Comparison of ENCODE assay signal across 18 mouse cellular contexts in genomic region chr4:46836065-46836464, GRCm38 (mm10).
A peak's percentile ranks its signal among the peaks of the same experiment; 100 is the strongest.
DNase-seq lines count a peak whose midpoint lies in the region; ATAC-seq and TF ChIP-seq lines count a peak whose summit lies in the region.
"Had no signal": no experiment of that assay in that cellular context is flagged by ENCODE, and none has a peak within 500 bp of the region (broad histone marks: within the 10 kb centered on the region; RNA-seq: fewer than 3 reads in every experiment).

No protein-coding gene starts in this region.

- no peaks in the 10 kb centered on the region for H3K36me3 ChIP-seq in liver, embryonic 11.5 days (ENCODE audit: control insufficient read depth, insufficient read depth, low read length)
- no peaks in the 10 kb centered on the region for H3K36me3 ChIP-seq in midbrain, embryonic 15.5 days (replicated peaks)
- H3K36me3 ChIP-seq: heart, embryonic 13.5 days; limb, embryonic 15.5 days; neural tube, embryonic 13.5 days had no signal

- no peak for TF ChIP-seq CTCF in left cerebral cortex, adult 2 months (IDR thresholded peaks at IDR 0.05)

- no peak for DNase-seq in frontal cortex, postnatal 25 days (ENCODE audit: low spot score in 2 of 2)
- DNase-seq in left cerebral cortex, adult 2 months (ENCODE audit: extremely low spot score in 1 of 2, low spot score in 2 of 2), result no peak
- DNase-seq in left cerebral cortex, postnatal 4 days, result no peak
- DNase-seq in liver, embryonic 11.5 days (ENCODE audit: low spot score), result no peak
- no peak for DNase-seq in spleen, postnatal 4 days (ENCODE audit: low spot score in 2 of 2)
- no peak for DNase-seq in frontal cortex, postnatal 14 days (ENCODE audit: low spot score in 2 of 2)
- DNase-seq: cerebellum, adult 18-20 months; heart, postnatal 4 days; kidney, adult 11 months; layer of hippocampus, adult 9-11 months; lung, postnatal 14 days; retina, postnatal 1 day had no signal

- intact Hi-C loops in left cerebral cortex, adult 2 months (cut with DNase I), result no loop called here
- intact Hi-C loops in left cerebral cortex, postnatal 4 days (cut with DNase I), result no loop called here

- ATAC-seq in frontal cortex, adult (ENCODE audit: low TSS enrichment), result 0 out of 2 replicates have a peak, but pooled peaks have one; percentile 16
- peak; percentile 72 for ATAC-seq in liver, embryonic 11.5 days (replicated peaks; ENCODE audit: low FRiP score)
- no peak for ATAC-seq in midbrain, embryonic 15.5 days (replicated peaks)
- ATAC-seq: Patski had no signal

- H3K4me2 ChIP-seq in liver, embryonic 11.5 days, result no peak overlapping the region
- H3K4me2 ChIP-seq in midbrain, embryonic 15.5 days, result no peak overlapping the region
- H3K4me2 ChIP-seq: heart, embryonic 13.5 days; limb, embryonic 15.5 days; neural tube, embryonic 13.5 days had no signal

- peak overlapping the region; percentile 82 for H3K27ac ChIP-seq in left cerebral cortex, adult 2 months
- H3K27ac ChIP-seq in liver, embryonic 11.5 days (ENCODE audit: low read depth, low read length), result no peak overlapping the region
- peak overlapping the region; percentile 44 for H3K27ac ChIP-seq in midbrain, embryonic 15.5 days
- H3K27ac ChIP-seq: heart, embryonic 13.5 days; limb, embryonic 15.5 days; neural tube, embryonic 13.5 days had no signal

- WGBS in liver, embryonic 11.5 days, result 50% methylated on average over 18 of the region's 18 CpGs
- 28% methylated on average over 18 of the region's 18 CpGs for WGBS in midbrain, embryonic 15.5 days

- no peaks in the 10 kb centered on the region for H3K27me3 ChIP-seq in liver, embryonic 11.5 days (replicated peaks; ENCODE audit: control insufficient read depth, insufficient read depth, low read length)
- no peaks in the 10 kb centered on the region for H3K27me3 ChIP-seq in midbrain, embryonic 15.5 days (replicated peaks)
- H3K27me3 ChIP-seq: limb, embryonic 15.5 days; neural tube, embryonic 13.5 days had no signal

- no peak overlapping the region for H3K4me3 ChIP-seq in left cerebral cortex, adult 2 months
- no peak overlapping the region for H3K4me3 ChIP-seq in liver, embryonic 11.5 days (ENCODE audit: low read depth, low read length)
- no peak overlapping the region for H3K4me3 ChIP-seq in midbrain, embryonic 15.5 days
- H3K4me3 ChIP-seq: heart, embryonic 13.5 days; limb, embryonic 15.5 days; neural tube, embryonic 13.5 days had no signal

- no peak overlapping the region for H3K9ac ChIP-seq in liver, embryonic 11.5 days (ENCODE audit: low read depth, low read length)
- no peak overlapping the region for H3K9ac ChIP-seq in midbrain, embryonic 15.5 days
- H3K9ac ChIP-seq: heart, embryonic 13.5 days; limb, embryonic 15.5 days; neural tube, embryonic 13.5 days had no signal

- H3K4me1 ChIP-seq in liver, embryonic 11.5 days (replicated peaks; ENCODE audit: control insufficient read depth, insufficient read depth, low read length), result peaks cover 4% of the 10 kb centered on the region; the same call in 1 of the 2 replicates
- peaks cover 9% of the 10 kb centered on the region; the same call in 1 of the 2 replicates for H3K4me1 ChIP-seq in midbrain, embryonic 15.5 days
- H3K4me1 ChIP-seq: heart, embryonic 13.5 days had no signal

- no peaks in the 10 kb centered on the region for H3K9me3 ChIP-seq in liver, embryonic 11.5 days (ENCODE audit: control insufficient read depth, low read length)
- no peaks in the 10 kb centered on the region for H3K9me3 ChIP-seq in midbrain, embryonic 15.5 days
- H3K9me3 ChIP-seq: heart, embryonic 13.5 days; limb, embryonic 15.5 days; neural tube, embryonic 13.5 days had no signal
